Mouse (Mus musculus) myocyte (in vitro differentiated cells): Measurements from ENCODE around the gene Rad17.

ENCODE experiments used
- POLR2AphosphoS2 ChIP-seq: IDR thresholded peaks from one replicate; pipeline ENCODE4 v1.6.1; 2011; ENCODE audit warnings: low read depth, control low read depth; ENCODE audit not compliant: insufficient read length
- REST ChIP-seq: IDR thresholded peaks from one replicate; pipeline ENCODE4 v1.6.1; 2011; ENCODE audit warnings: mild to moderate bottlenecking, control low read depth, moderate library complexity; ENCODE audit not compliant: insufficient read depth, insufficient read length
- USF1 ChIP-seq: IDR thresholded peaks from one replicate; pipeline ENCODE4 v1.6.1; 2011; ENCODE audit warnings: low read depth, mild to moderate bottlenecking, control low read depth, moderate library complexity

- TF ChIP-seq USF1 (no peak), POLR2AphosphoS2 (no peak), REST (no peak)
These were observed 74.9 kb downstream of the Rad17 start for GRCm38 (mm10) chr13:100575950-100576349.
